Mouse (Mus musculus): ENCODE results near the gene Lonp1. TPM values are rescaled to one million over a fixed set of nuclear protein-coding genes. Genes with fewer than 3 reads are reported as not detected.

The Lonp1 gene
- polyA plus RNA-seq, 1 experiment = 74.5 TPM

GRCm38 (mm10) chr17:56570287-56570686, 56.4 kb downstream of the Lonp1 start:
- peaks cover 86% of the 10 kb centered on the region for H3K36me3 ChIP-seq (ENCODE audit: control insufficient read depth, insufficient read depth, low read length)
- no peak overlapping the region for H3K4me3 ChIP-seq (ENCODE audit: control insufficient read depth, insufficient read depth, low read length)
- no peak for TF ChIP-seq CTCF (IDR thresholded peaks at IDR 0.05; ENCODE audit: borderline replicate concordance, control insufficient read depth, extremely low read depth, insufficient read depth, low read length, poor library complexity)
- TF ChIP-seq POLR2A (IDR thresholded peaks at IDR 0.05; ENCODE audit: control insufficient read depth, extremely low read depth, insufficient read depth, low read length, poor library complexity) = no peak
- WGBS = 98% methylated on average over 4 of the region's 4 CpGs
- H3K4me1 ChIP-seq (replicated peaks; ENCODE audit: control insufficient read depth, insufficient read depth, low read length) = no peaks in the 10 kb centered on the region
- H3K27me3 ChIP-seq (ENCODE audit: control insufficient read depth, insufficient read depth, low read length) = no peaks in the 10 kb centered on the region
- no peak overlapping the region for H3K27ac ChIP-seq (ENCODE audit: control insufficient read depth, insufficient read depth, low read length)
- no peak for DNase-seq

- Histone ChIP-seq H3K36me3 (ENCODE audit: control insufficient read depth, insufficient read depth, low read length) (peaks cover 88% of the 10 kb centered on the region), H3K27ac (ENCODE audit: control insufficient read depth, insufficient read depth, low read length) (no peak overlapping the region), H3K27me3 (ENCODE audit: control insufficient read depth, insufficient read depth, low read length) (no peaks in the 10 kb centered on the region), H3K4me1 (replicated peaks; ENCODE audit: control insufficient read depth, insufficient read depth, low read length) (no peaks in the 10 kb centered on the region), H3K4me3 (ENCODE audit: control insufficient read depth, insufficient read depth, low read length) (no peak overlapping the region)
- no peak for DNase-seq
- TF ChIP-seq CTCF (IDR thresholded peaks at IDR 0.05; ENCODE audit: borderline replicate concordance, control insufficient read depth, extremely low read depth, insufficient read depth, low read length, poor library complexity) (no peak), POLR2A (IDR thresholded peaks at IDR 0.05; ENCODE audit: control insufficient read depth, extremely low read depth, insufficient read depth, low read length, poor library complexity) (no peak)
- WGBS = 95% methylated on average over 4 of the region's 4 CpGs
Measured at GRCm38 (mm10) chr17:56567370-56567769, 59.3 kb downstream of the Lonp1 start.

GRCm38 (mm10) chr17:56566918-56567317, 59.8 kb downstream of the Lonp1 start:
- no peak overlapping the region for H3K4me3 ChIP-seq (ENCODE audit: control insufficient read depth, insufficient read depth, low read length)
- H3K4me1 ChIP-seq (replicated peaks; ENCODE audit: control insufficient read depth, insufficient read depth, low read length) = no peaks in the 10 kb centered on the region
- no peak for DNase-seq
- 94% methylated on average over 5 of the region's 5 CpGs for WGBS
- no peak overlapping the region for H3K27ac ChIP-seq (ENCODE audit: control insufficient read depth, insufficient read depth, low read length)
- TF ChIP-seq POLR2A (IDR thresholded peaks at IDR 0.05; ENCODE audit: control insufficient read depth, extremely low read depth, insufficient read depth, low read length, poor library complexity) = no peak
- no peak for TF ChIP-seq CTCF (IDR thresholded peaks at IDR 0.05; ENCODE audit: borderline replicate concordance, control insufficient read depth, extremely low read depth, insufficient read depth, low read length, poor library complexity)
- H3K27me3 ChIP-seq (ENCODE audit: control insufficient read depth, insufficient read depth, low read length) = no peaks in the 10 kb centered on the region
- H3K36me3 ChIP-seq (ENCODE audit: control insufficient read depth, insufficient read depth, low read length) = peaks cover 90% of the 10 kb centered on the region

GRCm38 (mm10) chr17:56566293-56566692, 60.4 kb downstream of the Lonp1 start:
- no peaks in the 10 kb centered on the region for H3K27me3 ChIP-seq (ENCODE audit: control insufficient read depth, insufficient read depth, low read length)
- no peak overlapping the region for H3K27ac ChIP-seq (ENCODE audit: control insufficient read depth, insufficient read depth, low read length)
- no peak for DNase-seq
- no peak overlapping the region for H3K4me3 ChIP-seq (ENCODE audit: control insufficient read depth, insufficient read depth, low read length)
- no peaks in the 10 kb centered on the region for H3K4me1 ChIP-seq (replicated peaks; ENCODE audit: control insufficient read depth, insufficient read depth, low read length)
- TF ChIP-seq POLR2A (IDR thresholded peaks at IDR 0.05; ENCODE audit: control insufficient read depth, extremely low read depth, insufficient read depth, low read length, poor library complexity) (no peak), CTCF (IDR thresholded peaks at IDR 0.05; ENCODE audit: borderline replicate concordance, control insufficient read depth, extremely low read depth, insufficient read depth, low read length, poor library complexity) (no peak)
- WGBS = 96% methylated on average over 29 of the region's 29 CpGs
- H3K36me3 ChIP-seq (ENCODE audit: control insufficient read depth, insufficient read depth, low read length) = peaks cover 90% of the 10 kb centered on the region

Other genes starting within 250 kb of the Lonp1 start
- gene Ptprs, start 150.4 kb downstream of the Lonp1 start, polyA plus RNA-seq (2012; rRNA removed) = 235 and 305 TPM in 2 replicates
- gene Znrf4, start 114.5 kb downstream of the Lonp1 start, polyA plus RNA-seq (2012; rRNA removed) = 0.67 TPM in 1 of 2 replicates, not detected in the other
- 10.6 and 13.1 TPM in 2 replicates for gene Gm20219, start 72.5 kb downstream of the Lonp1 start, polyA plus RNA-seq (2012; rRNA removed)
- 196 and 199 TPM in 2 replicates for gene Safb2, start 42.3 kb downstream of the Lonp1 start, polyA plus RNA-seq (2012; rRNA removed)
- gene Safb, start 42.1 kb downstream of the Lonp1 start, polyA plus RNA-seq (2012; rRNA removed) = 196 and 222 TPM in 2 replicates
- 117 and 145 TPM in 2 replicates for gene 2410015M20Rik, start 17.1 kb downstream of the Lonp1 start, polyA plus RNA-seq (2012; rRNA removed)
- gene Rpl36, start 13.5 kb downstream of the Lonp1 start, polyA plus RNA-seq (2012; rRNA removed) = 3,463 and 3,864 TPM in 2 replicates
- 0.50 and 0.51 TPM in 2 replicates for gene Catsperd, start 1.3 kb upstream of the Lonp1 start, polyA plus RNA-seq (2012; rRNA removed)
- 187 and 191 TPM in 2 replicates for gene Ranbp3, start 46.4 kb upstream of the Lonp1 start, polyA plus RNA-seq (2012; rRNA removed)
- 601 and 855 TPM in 2 replicates for gene Ndufa11, start 90.9 kb upstream of the Lonp1 start, polyA plus RNA-seq (2012; rRNA removed)
- 52.3 and 58.9 TPM in 2 replicates for gene Vmac, start 91.1 kb upstream of the Lonp1 start, polyA plus RNA-seq (2012; rRNA removed)
- gene Nrtn, start 130.6 kb upstream of the Lonp1 start, polyA plus RNA-seq (2012; rRNA removed) = 37.6 and 44.4 TPM in 2 replicates
- gene Dus3l, start 137.9 kb upstream of the Lonp1 start, polyA plus RNA-seq (2012; rRNA removed) = 142 and 157 TPM in 2 replicates
- gene Prr22, start 143.4 kb upstream of the Lonp1 start, polyA plus RNA-seq (2012; rRNA removed) = 4.1 and 4.5 TPM in 2 replicates
- 31.3 and 44.2 TPM in 2 replicates for gene Rfx2, start 204.1 kb upstream of the Lonp1 start, polyA plus RNA-seq (2012; rRNA removed)
- gene Acsbg2, start 247.6 kb upstream of the Lonp1 start, polyA plus RNA-seq (2012; rRNA removed) = 0.11 TPM in 1 of 2 replicates, not detected in the other
- 0.10 and 0.19 TPM in 2 replicates for gene 1700061G19Rik, start 248.6 kb upstream of the Lonp1 start, polyA plus RNA-seq (2012; rRNA removed)